Mouse (Mus musculus) lung, postnatal 0 days (tissue): Measurements from ENCODE around the gene Fbxo42. TPM values are rescaled to one million over a fixed set of nuclear protein-coding genes. Genes with fewer than 3 reads are reported as not detected.

Experiments
- ATAC-seq: fragments of 200-750 bp; cut with Nextera tagmentation; 2 replicates; pipeline ENCODE4 v1.8.0; 2017; ENCODE audit warnings: moderate library complexity
- DNase-seq: peaks from one replicate; pipeline ENCODE4 v3.0.0-alpha.2; 2016; ENCODE audit warnings: low spot score
- H3K27ac ChIP-seq: fragments of 300-500 bp; sonication (generic); 2 replicates; pipeline ENCODE4 v1.5.1; 2014; ENCODE audit warnings: antibody characterized with exemption, mild to moderate bottlenecking, low read length, mixed read lengths
- H3K27me3 ChIP-seq: fragments of 300-500 bp; sonication (generic); replicated peaks from 2 replicates; pipeline ENCODE4 v1.6.1; 2014; ENCODE audit warnings: low read length, mixed read lengths; ENCODE audit not compliant: insufficient read depth
- H3K36me3 ChIP-seq: fragments of 300-500 bp; sonication (generic); 2 replicates; pipeline ENCODE4 v1.6.1; 2014; ENCODE audit warnings: low read length, mixed read lengths; ENCODE audit not compliant: insufficient read depth
- H3K4me1 ChIP-seq: fragments of 300-500 bp; sonication (generic); 2 replicates; pipeline ENCODE4 v1.6.1; 2014; ENCODE audit warnings: antibody characterized with exemption, low read depth, low read length, mixed read lengths; ENCODE audit not compliant: insufficient read depth
- H3K4me2 ChIP-seq: fragments of 300-500 bp; sonication (generic); replicated peaks from 2 replicates; pipeline ENCODE4 v1.6.1; 2014; ENCODE audit warnings: low read depth, mild to moderate bottlenecking, low read length, moderate library complexity, mixed read lengths
- H3K4me3 ChIP-seq: fragments of 300-500 bp; sonication (generic); 2 replicates; pipeline ENCODE4 v1.5.1; 2014; ENCODE audit warnings: low read depth, low read length
- H3K9ac ChIP-seq: fragments of 300-500 bp; sonication (generic); replicated peaks from 2 replicates; pipeline ENCODE4 v1.6.1; 2014; ENCODE audit warnings: low read depth, mild to moderate bottlenecking
- H3K9me3 ChIP-seq: fragments of 300-500 bp; sonication (generic); 2 replicates; pipeline ENCODE4 v1.6.1; 2016; ENCODE audit warnings: low read length, mixed read lengths
- CTCF ChIP-seq: IDR thresholded peaks from 2 replicates; pipeline ENCODE4 v1.5.1; 2016; ENCODE audit warnings: antibody characterized with exemption, mild to moderate bottlenecking
- EP300 ChIP-seq: IDR thresholded peaks from 2 replicates; pipeline ENCODE4 v1.6.1; 2016; ENCODE audit warnings: antibody characterized with exemption, mild to moderate bottlenecking, control low read depth
- WGBS: fragments of 180-500 bp; shearing (Covaris S2); extraction: QIAGEN DNeasy Blood & Tissue Kit; methylation state at CpG from one replicate; pipeline ENCODE4 v1.1.7; 2014; 5-methylcytosine and 5-hydroxymethylcytosine counted together
- polyA plus RNA-seq: library from polyadenylated mRNA; unstranded; fragments of >200 nt; fragmentation: Nextera tagmentation; extraction: Ambion mirVana; gene quantifications from 2 replicates; pipeline ENCODE4 v1.2.1, GENCODE M21; 2015

Fbxo42 gene
- polyA plus RNA-seq, 1 experiment from 2014 or later = 11.1 TPM

DNA sequence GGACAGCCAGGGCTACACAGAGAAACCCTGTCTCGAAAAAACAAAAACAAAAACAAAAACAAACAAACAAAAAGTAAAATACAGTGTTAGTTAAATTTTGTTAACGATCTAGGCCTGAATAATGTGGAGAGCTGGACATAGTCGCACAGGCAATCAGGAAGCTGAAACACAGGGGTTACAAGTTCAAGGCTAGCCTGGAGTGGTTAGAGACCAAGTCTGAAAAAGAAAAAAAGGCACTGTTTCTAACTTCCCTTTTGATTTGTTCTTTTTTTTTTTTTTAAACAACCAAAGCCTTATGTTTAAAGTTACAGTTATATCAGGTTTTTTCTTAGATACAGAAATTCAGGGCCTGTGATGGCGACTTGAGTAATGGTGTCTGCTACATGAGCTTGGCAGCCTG, 12.5 kb downstream of the Fbxo42 start:
- no peak overlapping the region for H3K27ac ChIP-seq
- TF ChIP-seq EP300 = no peak
- no peak for TF ChIP-seq CTCF
- H3K4me2 ChIP-seq = no peak overlapping the region
- DNase-seq (no peak), ATAC-seq (no peak)
- no peaks in the 10 kb centered on the region for H3K9me3 ChIP-seq
- no peaks in the 10 kb centered on the region for H3K27me3 ChIP-seq
- no peaks in the 10 kb centered on the region for H3K4me1 ChIP-seq
- WGBS = 76% methylated on average over 4 of the region's 4 CpGs
- H3K4me3 ChIP-seq = no peak overlapping the region
- H3K9ac ChIP-seq = no peak overlapping the region
- H3K36me3 ChIP-seq = no peaks in the 10 kb centered on the region

DNA sequence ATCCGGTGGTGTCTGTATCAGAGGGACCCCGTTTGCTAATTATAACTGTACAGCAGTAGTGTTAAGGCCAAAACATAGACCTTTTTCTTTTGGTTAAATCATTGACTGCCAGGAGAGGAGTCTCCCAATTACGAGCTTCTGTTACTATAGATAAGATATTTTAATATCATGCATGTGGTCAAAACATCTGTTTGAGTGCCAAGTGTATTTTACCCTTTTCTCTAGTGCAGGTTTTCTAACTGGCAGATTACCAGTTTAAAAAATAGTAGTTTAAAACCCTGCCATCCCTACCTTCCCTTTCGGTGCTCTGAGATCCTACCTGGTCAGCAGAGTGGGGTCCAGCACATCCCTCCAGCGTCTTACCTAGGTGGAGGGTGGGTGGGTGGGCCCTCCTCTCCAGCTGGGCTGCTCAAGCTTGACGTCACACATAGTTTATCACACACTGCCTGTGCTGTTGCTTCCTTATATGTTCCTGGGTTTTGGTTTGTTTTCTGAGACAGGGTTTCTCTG, 14.0 kb downstream of the Fbxo42 start:
- Histone ChIP-seq H3K27ac (no peak overlapping the region), H3K9me3 (no peaks in the 10 kb centered on the region), H3K4me2 (no peak overlapping the region), H3K4me3 (no peak overlapping the region), H3K4me1 (no peaks in the 10 kb centered on the region), H3K27me3 (no peaks in the 10 kb centered on the region), H3K9ac (no peak overlapping the region), H3K36me3 (no peaks in the 10 kb centered on the region)
- WGBS = 73% methylated on average over 6 of the region's 6 CpGs
- no peak for DNase-seq
- no peak for ATAC-seq
- TF ChIP-seq EP300 = no peak

DNA sequence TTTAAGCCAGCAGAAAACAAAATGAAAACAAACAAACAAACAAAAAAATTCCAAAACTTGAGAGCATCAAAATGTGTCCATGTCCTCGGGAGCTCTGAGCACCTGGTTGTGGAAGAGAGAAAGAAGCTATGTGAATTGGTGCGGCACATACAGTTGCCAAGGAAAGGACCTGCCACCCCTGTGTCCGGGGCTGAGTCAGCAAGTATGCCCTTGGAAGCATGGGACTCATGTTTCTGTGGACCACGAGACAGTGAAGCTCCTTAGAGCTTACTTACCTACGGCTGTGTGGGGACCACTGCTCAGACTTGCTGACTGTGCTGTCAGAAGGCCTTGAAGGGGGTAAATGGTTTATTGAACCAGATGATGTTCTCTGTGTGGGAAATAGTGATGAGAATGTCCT, 16.0 kb downstream of the Fbxo42 start:
- Histone ChIP-seq H3K27ac (no peak overlapping the region), H3K9ac (no peak overlapping the region), H3K9me3 (no peaks in the 10 kb centered on the region), H3K36me3 (no peaks in the 10 kb centered on the region), H3K4me3 (no peak overlapping the region), H3K4me1 (no peaks in the 10 kb centered on the region), H3K4me2 (no peak overlapping the region), H3K27me3 (no peaks in the 10 kb centered on the region)
- ATAC-seq = no peak
- no peak for DNase-seq
- TF ChIP-seq CTCF (no peak), EP300 (no peak)
- WGBS = 90% methylated on average over 5 of the region's 5 CpGs

DNA sequence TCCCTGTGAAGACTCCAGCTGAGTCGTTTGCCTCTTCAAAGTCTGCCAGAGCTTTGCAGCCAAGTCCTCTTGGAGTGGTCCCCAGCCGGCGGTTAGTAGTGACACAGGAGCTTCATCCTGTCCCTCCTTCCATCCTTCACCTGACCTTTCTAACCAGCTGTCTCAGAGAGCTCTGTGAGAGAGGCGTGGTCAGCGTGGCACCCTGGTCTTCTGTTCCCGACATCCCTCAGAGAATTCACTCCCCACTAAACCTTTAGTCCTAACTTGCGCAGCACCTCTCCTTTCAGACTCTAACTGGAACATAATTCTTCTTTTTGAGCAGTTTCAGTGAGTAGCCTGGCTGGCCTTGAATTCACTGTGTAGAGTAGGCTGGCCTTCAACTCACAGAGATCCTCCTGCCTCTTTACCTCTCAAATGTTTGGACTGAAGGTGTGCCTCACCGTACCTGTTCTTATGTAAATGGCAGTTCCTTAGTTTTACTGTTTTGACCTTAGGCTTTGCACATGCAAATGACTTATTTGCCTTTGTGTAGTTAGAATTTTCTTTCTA, 18.1 kb downstream of the Fbxo42 start:
- Histone ChIP-seq H3K9ac (no peak overlapping the region), H3K4me2 (no peak overlapping the region), H3K27ac (no peak overlapping the region), H3K27me3 (no peaks in the 10 kb centered on the region), H3K36me3 (0 out of 2 replicates have a peak, but pooled peaks cover 1% of the 10 kb centered on the region), H3K4me3 (no peak overlapping the region), H3K9me3 (no peaks in the 10 kb centered on the region), H3K4me1 (no peaks in the 10 kb centered on the region)
- TF ChIP-seq CTCF (no peak), EP300 (no peak)
- no peak for DNase-seq
- ATAC-seq = no peak
- 72% methylated on average over 8 of the region's 8 CpGs for WGBS

DNA sequence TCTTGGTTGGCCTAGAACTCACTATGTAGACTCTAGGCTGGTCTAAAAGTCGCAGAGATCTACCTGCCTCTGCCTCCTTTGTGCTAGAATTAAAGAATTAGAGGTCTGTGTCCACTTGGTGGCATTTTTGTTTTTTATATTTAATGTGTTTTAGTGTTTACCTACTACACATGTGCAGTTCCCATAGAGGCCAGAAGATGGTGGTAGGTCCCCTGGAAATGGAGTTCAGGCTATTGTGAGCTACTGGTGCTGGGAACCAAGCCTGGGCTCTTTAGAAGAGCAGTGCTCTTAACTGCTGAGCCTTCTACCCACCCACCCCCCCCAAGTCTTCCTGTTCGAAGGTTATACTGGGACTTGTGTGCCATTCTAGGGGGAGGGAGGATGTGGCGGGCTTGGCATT, 19.4 kb downstream of the Fbxo42 start:
- no peak for TF ChIP-seq EP300
- TF ChIP-seq CTCF = peak; percentile 28; the same call in 1 of the 2 replicates
- WGBS = 100% methylated on average over 3 of the region's 3 CpGs
- Histone ChIP-seq H3K4me2 (no peak overlapping the region), H3K27ac (no peak overlapping the region), H3K4me1 (no peaks in the 10 kb centered on the region), H3K27me3 (no peaks in the 10 kb centered on the region), H3K9me3 (no peaks in the 10 kb centered on the region), H3K4me3 (no peak overlapping the region), H3K9ac (no peak overlapping the region), H3K36me3 (peaks cover 8% of the 10 kb centered on the region; the same call in 1 of the 2 replicates)
- DNase-seq (no peak), ATAC-seq (no peak)

DNA sequence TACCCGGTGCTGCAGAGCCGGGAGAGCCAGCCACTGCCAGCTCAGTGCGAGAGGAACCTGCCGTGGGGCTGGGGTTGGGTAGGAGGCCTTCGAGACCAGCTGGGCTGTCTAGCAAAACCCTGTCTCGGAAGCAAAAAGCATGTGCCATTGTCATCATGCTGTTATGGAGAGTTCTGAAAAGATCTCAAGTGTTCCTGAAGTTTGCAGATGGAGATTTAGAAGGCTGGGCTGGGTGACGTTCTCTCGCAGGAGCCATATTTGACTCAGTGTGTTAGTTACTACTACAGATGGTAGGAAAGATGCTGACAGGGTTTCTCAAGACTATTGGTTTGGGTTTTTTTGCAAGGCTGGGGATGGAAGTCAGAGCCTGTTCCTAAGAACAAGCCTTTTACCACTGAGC, 24.4 kb downstream of the Fbxo42 start:
- no peak overlapping the region for H3K9ac ChIP-seq
- H3K4me1 ChIP-seq = no peaks in the 10 kb centered on the region
- no peaks in the 10 kb centered on the region for H3K27me3 ChIP-seq
- no peak for ATAC-seq
- TF ChIP-seq EP300 = no peak
- no peak for TF ChIP-seq CTCF
- no peak overlapping the region for H3K4me2 ChIP-seq
- H3K27ac ChIP-seq = no peak overlapping the region
- 85% methylated on average over 8 of the region's 8 CpGs for WGBS
- H3K36me3 ChIP-seq = peaks cover 8% of the 10 kb centered on the region; the same call in 1 of the 2 replicates
- DNase-seq = no peak
- no peaks in the 10 kb centered on the region for H3K9me3 ChIP-seq
- no peak overlapping the region for H3K4me3 ChIP-seq

DNA sequence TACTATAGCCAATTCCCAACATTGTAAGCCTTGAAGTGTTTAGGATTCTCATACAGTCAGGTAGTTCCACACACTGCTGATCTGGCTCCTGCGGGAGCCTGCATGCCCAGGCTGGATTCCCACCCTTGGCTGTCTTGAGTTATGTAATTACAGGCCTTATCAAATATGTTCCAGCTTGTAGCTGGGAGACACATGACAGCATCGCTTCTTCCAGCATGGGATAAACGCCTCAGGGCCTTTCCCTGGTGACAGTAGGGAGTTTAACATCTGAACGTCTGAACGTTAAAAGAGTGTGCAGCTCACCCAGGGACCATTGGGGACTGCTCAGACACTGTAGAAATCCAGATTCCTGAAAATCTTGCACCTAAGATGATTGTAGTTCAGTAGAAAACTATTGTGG, 28.1 kb downstream of the Fbxo42 start:
- WGBS = 81% methylated on average over 5 of the region's 5 CpGs
- H3K4me3 ChIP-seq = no peak overlapping the region
- H3K27ac ChIP-seq = no peak overlapping the region
- no peak for TF ChIP-seq CTCF
- TF ChIP-seq EP300 = no peak
- H3K36me3 ChIP-seq = peaks cover 7% of the 10 kb centered on the region; the same call in 1 of the 2 replicates
- DNase-seq (no peak), ATAC-seq (no peak)
- H3K27me3 ChIP-seq = no peaks in the 10 kb centered on the region
- H3K9me3 ChIP-seq = no peaks in the 10 kb centered on the region
- H3K9ac ChIP-seq = no peak overlapping the region
- no peaks in the 10 kb centered on the region for H3K4me1 ChIP-seq
- no peak overlapping the region for H3K4me2 ChIP-seq
